Mouse (Mus musculus) embryonic facial prominence, embryonic 13.5 days (tissue): ENCODE measurements at regions not wholly inside any gene's neighbourhood (a gene's known extent, or its start where the extent isn't known, plus 50 kb on each side); places are given as distances from the start of the nearest gene placed in this dataset.

ENCODE experiments used
- ATAC-seq: fragments of 200-750 bp; cut with Nextera tagmentation; 2 replicates; pipeline ENCODE4 v1.8.0; 2017; ENCODE audit warnings: low read depth; ENCODE audit not compliant: insufficient number of reproducible peaks, insufficient read depth, low FRiP score, low TSS enrichment
- H3K27ac ChIP-seq: fragments of 300-500 bp; sonication (generic); 2 replicates; pipeline ENCODE4 v1.5.1; 2015; ENCODE audit warnings: moderate library complexity, mild to moderate bottlenecking, inconsistent platforms
- H3K27me3 ChIP-seq: fragments of 300-500 bp; sonication (generic); 2 replicates; pipeline ENCODE4 v1.6.1; 2015; ENCODE audit warnings: mild to moderate bottlenecking, inconsistent platforms
- H3K36me3 ChIP-seq: fragments of 300-500 bp; sonication (generic); 2 replicates; pipeline ENCODE4 v1.6.1; 2015; ENCODE audit warnings: mild to moderate bottlenecking, inconsistent platforms
- H3K4me1 ChIP-seq: fragments of 300-500 bp; sonication (generic); 2 replicates; pipeline ENCODE4 v1.6.1; 2015; ENCODE audit warnings: inconsistent platforms
- H3K4me2 ChIP-seq: fragments of 300-500 bp; sonication (generic); 2 replicates; pipeline ENCODE4 v1.6.1; 2015; ENCODE audit warnings: moderate library complexity, mild to moderate bottlenecking, inconsistent platforms
- H3K4me3 ChIP-seq: fragments of 300-500 bp; sonication (generic); 2 replicates; pipeline ENCODE4 v1.5.1; 2015; ENCODE audit warnings: mild to moderate bottlenecking, inconsistent platforms
- H3K9ac ChIP-seq: fragments of 300-500 bp; sonication (generic); 2 replicates; pipeline ENCODE4 v1.6.1; 2015; ENCODE audit warnings: mild to moderate bottlenecking, inconsistent platforms
- H3K9me3 ChIP-seq: fragments of 300-500 bp; sonication (generic); 2 replicates; pipeline ENCODE4 v1.6.1; 2016; ENCODE audit warnings: inconsistent platforms
- WGBS: fragments of 180-500 bp; shearing (Covaris S2); methylation state at CpG from one replicate; pipeline ENCODE4 v1.1.7; 2015; ENCODE audit warnings: mixed read lengths; 5-methylcytosine and 5-hydroxymethylcytosine counted together

- no peak overlapping the region for H3K4me2 ChIP-seq
- no peaks in the 10 kb centered on the region for H3K27me3 ChIP-seq
- no peak overlapping the region for H3K9ac ChIP-seq
- H3K9me3 ChIP-seq = no peaks in the 10 kb centered on the region
- no peak overlapping the region for H3K4me3 ChIP-seq
- ATAC-seq = no peak
- H3K27ac ChIP-seq = no peak overlapping the region
- no peaks in the 10 kb centered on the region for H3K36me3 ChIP-seq
- WGBS = 28% methylated on average over 5 of the region's 5 CpGs
- no peaks in the 10 kb centered on the region for H3K4me1 ChIP-seq
Measured at GRCm38 (mm10) chr12:39094638-39095230, 315.6 kb downstream of the Etv1 start.

GRCm38 (mm10) chr12:39123391-39124095 is 344.4 kb downstream of the Etv1 start:
- Histone ChIP-seq H3K4me2 (no peak overlapping the region), H3K4me3 (no peak overlapping the region), H3K9me3 (no peaks in the 10 kb centered on the region; the same call in 1 of the 2 replicates), H3K4me1 (no peaks in the 10 kb centered on the region), H3K9ac (no peak overlapping the region), H3K27ac (no peak overlapping the region), H3K36me3 (no peaks in the 10 kb centered on the region), H3K27me3 (no peaks in the 10 kb centered on the region)
- 59% methylated on average over 3 of the region's 3 CpGs for WGBS
- no peak for ATAC-seq

- H3K27me3 ChIP-seq = no peaks in the 10 kb centered on the region
- H3K9me3 ChIP-seq = no peaks in the 10 kb centered on the region
- H3K4me3 ChIP-seq = no peak overlapping the region
- H3K4me1 ChIP-seq = peaks cover 3% of the 10 kb centered on the region; the same call in 1 of the 2 replicates
- 49% methylated on average over 6 of the region's 6 CpGs for WGBS
- H3K9ac ChIP-seq = no peak overlapping the region
- H3K27ac ChIP-seq = no peak overlapping the region
- H3K4me2 ChIP-seq = no peak overlapping the region
- H3K36me3 ChIP-seq = no peaks in the 10 kb centered on the region
- ATAC-seq = no peak
Measured at GRCm38 (mm10) chr12:39154689-39155088, 375.5 kb downstream of the Etv1 start.

DNA sequence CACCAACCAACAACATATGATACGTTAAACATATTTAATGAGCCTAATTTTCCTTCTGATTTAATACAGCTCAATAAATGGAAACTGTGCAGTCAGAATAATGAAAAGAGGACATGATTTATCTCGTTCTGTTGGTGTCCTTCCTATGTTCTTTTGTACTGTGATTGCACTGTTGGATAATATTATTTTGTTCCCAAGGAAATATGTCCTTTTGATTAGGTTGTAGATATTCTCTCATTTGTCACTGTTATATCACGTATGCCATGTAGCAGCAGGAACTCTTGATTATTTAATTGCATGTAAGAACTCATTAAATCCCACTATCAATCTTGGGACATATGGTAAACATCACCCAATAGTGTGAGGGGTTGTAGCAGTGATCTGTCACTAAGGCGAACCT is 397.8 kb downstream of the Etv1 start:
- H3K27me3 ChIP-seq = no peaks in the 10 kb centered on the region
- H3K36me3 ChIP-seq = no peaks in the 10 kb centered on the region
- no peaks in the 10 kb centered on the region for H3K4me1 ChIP-seq
- no peak overlapping the region for H3K27ac ChIP-seq
- no peak for ATAC-seq
- no peak overlapping the region for H3K9ac ChIP-seq
- no peak overlapping the region for H3K4me2 ChIP-seq
- WGBS = 74% methylated on average over 4 of the region's 4 CpGs
- no peak overlapping the region for H3K4me3 ChIP-seq
- no peaks in the 10 kb centered on the region for H3K9me3 ChIP-seq

GRCm38 (mm10) chr12:39224073-39224472 is 444.9 kb downstream of the Etv1 start:
- Histone ChIP-seq H3K36me3 (no peaks in the 10 kb centered on the region), H3K27ac (no peak overlapping the region), H3K4me2 (no peak overlapping the region), H3K4me1 (no peaks in the 10 kb centered on the region), H3K9me3 (no peaks in the 10 kb centered on the region), H3K27me3 (no peaks in the 10 kb centered on the region), H3K9ac (no peak overlapping the region), H3K4me3 (no peak overlapping the region)
- 19% methylated on average over 4 of the region's 4 CpGs for WGBS
- ATAC-seq = no peak

GRCm38 (mm10) chr12:39256605-39257004 is 477.4 kb downstream of the Etv1 start:
- H3K36me3 ChIP-seq = no peaks in the 10 kb centered on the region
- ATAC-seq = no peak
- H3K4me2 ChIP-seq = no peak overlapping the region

DNA sequence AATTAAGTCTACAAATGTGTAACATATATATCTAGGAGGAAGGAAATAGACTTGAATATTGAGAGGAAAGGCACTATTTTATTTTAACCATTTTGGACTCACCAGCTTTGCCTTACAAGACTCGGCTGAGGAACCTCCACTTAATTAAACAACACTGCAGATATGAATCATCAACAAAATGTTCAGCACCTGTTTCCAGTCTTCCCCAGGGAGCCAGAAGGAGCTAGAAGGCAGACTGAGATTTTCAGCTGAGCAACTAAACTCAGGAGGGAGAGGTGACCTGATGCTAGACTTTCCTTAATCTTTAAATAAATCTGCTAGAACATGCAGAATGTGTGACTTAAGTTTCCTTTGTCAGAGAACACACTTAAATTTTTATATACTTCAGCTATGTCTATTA is 478.4 kb downstream of the Etv1 start:
- 68% methylated on average over 1 of the region's 1 CpGs for WGBS
- H3K36me3 ChIP-seq = no peaks in the 10 kb centered on the region
- no peaks in the 10 kb centered on the region for H3K9me3 ChIP-seq
- no peak for ATAC-seq
- H3K4me3 ChIP-seq = no peak overlapping the region
- no peak overlapping the region for H3K9ac ChIP-seq
- no peak overlapping the region for H3K4me2 ChIP-seq
- no peaks in the 10 kb centered on the region for H3K27me3 ChIP-seq
- no peak overlapping the region for H3K27ac ChIP-seq
- H3K4me1 ChIP-seq = no peaks in the 10 kb centered on the region

More at GRCm38 (mm10) chr12:39256605-39257004, 477.4 kb downstream of the Etv1 start:
- no peaks in the 10 kb centered on the region for H3K9me3 ChIP-seq
- no peak overlapping the region for H3K9ac ChIP-seq
- no peaks in the 10 kb centered on the region for H3K4me1 ChIP-seq
- 67% methylated on average over 6 of the region's 6 CpGs for WGBS
- no peaks in the 10 kb centered on the region for H3K27me3 ChIP-seq
- no peak overlapping the region for H3K27ac ChIP-seq
- no peak overlapping the region for H3K4me3 ChIP-seq

DNA sequence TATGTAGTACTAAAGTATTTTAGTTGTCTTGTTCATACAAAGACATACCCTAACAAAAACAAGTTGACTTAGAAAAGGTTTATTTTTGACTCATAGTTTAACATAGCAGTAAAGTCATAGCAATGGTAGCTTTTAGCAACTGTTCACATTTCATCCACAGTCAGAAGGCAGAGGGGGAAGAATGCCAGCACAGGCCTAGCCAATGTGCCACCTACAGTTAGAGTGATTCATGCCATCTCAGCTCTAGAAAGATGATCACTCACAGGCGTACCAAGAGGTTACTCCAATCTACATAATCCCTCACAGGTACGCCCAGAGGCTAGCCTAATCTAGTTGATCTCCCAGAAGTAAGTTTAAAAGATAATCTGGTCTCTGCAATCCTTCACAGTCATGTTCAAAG is 510.5 kb downstream of the Etv1 start:
- 69% methylated on average over 2 of the region's 2 CpGs for WGBS
- Histone ChIP-seq H3K4me3 (no peak overlapping the region), H3K9me3 (no peaks in the 10 kb centered on the region), H3K36me3 (no peaks in the 10 kb centered on the region), H3K27ac (no peak overlapping the region), H3K9ac (no peak overlapping the region), H3K4me2 (no peak overlapping the region), H3K27me3 (no peaks in the 10 kb centered on the region), H3K4me1 (no peaks in the 10 kb centered on the region)
- ATAC-seq = no peak

GRCm38 (mm10) chr12:39301351-39302212 is 522.4 kb downstream of the Etv1 start:
- Histone ChIP-seq H3K4me2 (peak overlapping the region; percentile 5; the same call in 1 of the 2 replicates), H3K27ac (no peak overlapping the region)

GRCm38 (mm10) chr12:39302213-39302591 is 523.0 kb downstream of the Etv1 start:
- H3K9ac ChIP-seq = no peak overlapping the region
- no peak overlapping the region for H3K4me3 ChIP-seq
- no peaks in the 10 kb centered on the region for H3K9me3 ChIP-seq
- H3K4me2 ChIP-seq = no peak overlapping the region
- WGBS = 61% methylated on average over 2 of the region's 2 CpGs
- H3K27me3 ChIP-seq = no peaks in the 10 kb centered on the region
- no peak for ATAC-seq
- H3K27ac ChIP-seq = no peak overlapping the region
- H3K4me1 ChIP-seq = peaks cover 9% of the 10 kb centered on the region; the same call in 1 of the 2 replicates
- H3K36me3 ChIP-seq = no peaks in the 10 kb centered on the region

More at GRCm38 (mm10) chr12:39301351-39302212, 522.4 kb downstream of the Etv1 start:
- H3K27me3 ChIP-seq = no peaks in the 10 kb centered on the region
- H3K9me3 ChIP-seq = no peaks in the 10 kb centered on the region
- ATAC-seq = no peak
- 15% methylated on average over 13 of the region's 13 CpGs for WGBS
- no peak overlapping the region for H3K4me3 ChIP-seq
- peaks cover 9% of the 10 kb centered on the region; the same call in 1 of the 2 replicates for H3K4me1 ChIP-seq
- no peaks in the 10 kb centered on the region for H3K36me3 ChIP-seq
- H3K9ac ChIP-seq = no peak overlapping the region

- Histone ChIP-seq H3K4me3 (no peak overlapping the region), H3K27me3 (no peaks in the 10 kb centered on the region), H3K4me1 (no peaks in the 10 kb centered on the region), H3K9ac (no peak overlapping the region), H3K9me3 (no peaks in the 10 kb centered on the region), H3K4me2 (no peak overlapping the region), H3K27ac (no peak overlapping the region), H3K36me3 (no peaks in the 10 kb centered on the region)
- ATAC-seq = no peak
- WGBS = 84% methylated on average over 1 of the region's 1 CpGs
Measured at GRCm38 (mm10) chr12:39307746-39308145, 528.6 kb downstream of the Etv1 start.
